ENCODE assay signal across 13 mouse cellular contexts in the genomic region with DNA sequence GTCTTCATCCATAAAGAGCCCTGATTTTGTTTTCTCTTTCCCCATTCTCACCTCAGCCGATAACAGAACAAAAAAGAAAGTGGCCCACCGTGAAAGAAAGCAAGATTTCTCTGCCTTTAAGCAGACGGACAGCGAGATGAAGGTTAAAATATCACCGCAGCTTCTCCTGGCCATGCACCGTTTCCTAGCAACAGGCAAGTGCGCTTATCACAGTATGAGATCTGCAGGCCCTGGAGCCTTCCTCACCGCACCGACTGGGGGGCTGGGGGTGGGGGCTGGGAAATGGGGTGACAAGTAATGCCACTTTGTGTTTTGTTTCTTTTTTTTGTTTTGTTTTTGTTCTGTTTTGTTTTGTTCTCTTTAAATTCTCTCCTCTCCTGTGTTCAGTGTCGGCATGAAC.
DNase-seq lines count a peak whose midpoint lies in the region; ATAC-seq and TF ChIP-seq lines count a peak whose summit lies in the region.
"Had no signal": no experiment of that assay in that cellular context is flagged by ENCODE, and none has a peak within 500 bp of the region (broad histone marks: within the 10 kb centered on the region; RNA-seq: fewer than 3 reads in every experiment).

No protein-coding gene starts in this region.

- H3K27ac ChIP-seq in heart, embryonic 13.5 days (replicated peaks): no peak overlapping the region
- H3K27ac ChIP-seq in hindbrain, postnatal 0 days: no peak overlapping the region; the same call in 1 of the 2 replicates
- H3K27ac ChIP-seq: left cerebral cortex, adult 2 months; liver, embryonic 14.5 days had no signal

- H3K4me2 ChIP-seq in heart, embryonic 13.5 days: peak overlapping the region; percentile 16; the same call in 1 of the 2 replicates
- H3K4me2 ChIP-seq in hindbrain, postnatal 0 days (ENCODE audit: low read depth, low read length): no peak overlapping the region

- no peak for ATAC-seq in heart, embryonic 13.5 days (ENCODE audit: extremely low read depth, insufficient number of reproducible peaks, low FRiP score, low TSS enrichment)
- ATAC-seq in hindbrain, postnatal 0 days: no peak
- ATAC-seq in inflammation-experienced regulatory T-cells, adult 6 months: no peak

- intact Hi-C loops in heart, postnatal 25 days (cut with DNase I): no loop called here

- H3K9ac ChIP-seq in heart, embryonic 13.5 days: peak overlapping the region; percentile 47; the same call in 1 of the 2 replicates
- H3K9ac ChIP-seq in hindbrain, postnatal 0 days (replicated peaks; ENCODE audit: low read length): no peak overlapping the region
- H3K9ac ChIP-seq: liver, embryonic 14.5 days had no signal

- no peaks in the 10 kb centered on the region for H3K9me3 ChIP-seq in heart, embryonic 13.5 days
- H3K9me3 ChIP-seq in hindbrain, postnatal 0 days (ENCODE audit: low read length): no peaks in the 10 kb centered on the region

- no peak for DNase-seq in heart, postnatal 25 days (ENCODE audit: low spot score)
- peak; percentile 30 for DNase-seq in thymus, postnatal 0 days (ENCODE audit: low spot score)
- no peak for DNase-seq in thymus, postnatal 25 days
- peak; percentile 28 for DNase-seq in hindbrain, postnatal 0 days (ENCODE audit: low spot score)
- no peak for DNase-seq in frontal cortex, adult 2 months (ENCODE audit: extremely low spot score in 1 of 2, low spot score in 1 of 2)
- DNase-seq in layer of hippocampus, adult 8-10 months (ENCODE audit: low spot score in 2 of 2): no peak
- DNase-seq: adrenal gland, adult 2 months; kidney, postnatal 14 days; thymus, postnatal 36 days had no signal

- no peak overlapping the region for H3K4me3 ChIP-seq in heart, embryonic 13.5 days
- no peak overlapping the region for H3K4me3 ChIP-seq in hindbrain, postnatal 0 days (ENCODE audit: low read length)
- H3K4me3 ChIP-seq: left cerebral cortex, adult 2 months had no signal

- no peaks in the 10 kb centered on the region for H3K36me3 ChIP-seq in heart, embryonic 13.5 days
- H3K36me3 ChIP-seq in hindbrain, postnatal 0 days (ENCODE audit: insufficient read depth, low read length): no peaks in the 10 kb centered on the region

- no peaks in the 10 kb centered on the region for H3K27me3 ChIP-seq in heart, embryonic 13.5 days (replicated peaks)
- no peaks in the 10 kb centered on the region for H3K27me3 ChIP-seq in hindbrain, postnatal 0 days (ENCODE audit: insufficient read depth, low read length)

- WGBS in heart, embryonic 13.5 days: 31% methylated on average over 10 of the region's 10 CpGs
- WGBS in hindbrain, postnatal 0 days: 13% methylated on average over 10 of the region's 10 CpGs

- TF ChIP-seq CTCF in hindbrain, postnatal 0 days (IDR thresholded peaks at IDR 0.05; ENCODE audit: low read depth): no peak

- H3K4me1 ChIP-seq in heart, embryonic 13.5 days: peaks cover 29% of the 10 kb centered on the region
- H3K4me1 ChIP-seq in hindbrain, postnatal 0 days (ENCODE audit: insufficient read depth, low read length): peaks cover 10% of the 10 kb centered on the region; the same call in 1 of the 2 replicates

Comparison
In these comparisons a context has a peak if more than half of its experiments do, and no peak if none do; other contexts are left out.
1. DNase-seq: peak in thymus, postnatal 0 days (single experiment) and hindbrain, postnatal 0 days (single experiment); none in heart, postnatal 25 days (single experiment), thymus, postnatal 25 days (single experiment), frontal cortex, adult 2 months (0 of 2) and layer of hippocampus, adult 8-10 months (0 of 2).